Mouse (Mus musculus) cerebellum, adult (tissue): ENCODE data around the gene Irs3.

Experiments used
- ATAC-seq: cut with Nextera tagmentation; 2 replicates; pipeline ENCODE4 v1.9.2; 2017; ENCODE audit warnings: mild to moderate bottlenecking, moderate library complexity, mixed read lengths; ENCODE audit not compliant: insufficient number of reproducible peaks, low FRiP score, low TSS enrichment

Gene Irs3

GRCm38 (mm10) chr5:137596601-137597261 is 48.8 kb downstream of the Irs3 start:
- ATAC-seq = no peak

- ATAC-seq = no peak
Measured at GRCm38 (mm10) chr5:137595921-137596320, 49.6 kb downstream of the Irs3 start.
